Mouse (Mus musculus) midbrain, embryonic 14.5 days (tissue): Measurements from ENCODE around the gene Cyth3. TPM values are rescaled to one million over a fixed set of nuclear protein-coding genes. Genes with fewer than 3 reads are reported as not detected.

Experiments used
- ATAC-seq: fragments of 200-750 bp; cut with Nextera tagmentation; 2 replicates; pipeline ENCODE4 v1.8.0; 2017; ENCODE audit warnings: moderate number of reproducible peaks, moderate library complexity; ENCODE audit not compliant: low FRiP score, low TSS enrichment
- DNase-seq: peaks from one replicate; pipeline ENCODE4 v3.0.0-alpha.2; 2015
- H3K27ac ChIP-seq: fragments of 300-500 bp; sonication (generic); replicated peaks from 2 replicates; pipeline ENCODE4 v1.5.1; 2014; ENCODE audit warnings: mild to moderate bottlenecking, low read depth, low read length, moderate library complexity
- H3K27me3 ChIP-seq: fragments of 300-500 bp; sonication (generic); 2 replicates; pipeline ENCODE4 v1.6.1; 2014; ENCODE audit warnings: low read length, control low read depth, mixed read lengths; ENCODE audit not compliant: control insufficient read depth, insufficient read depth
- H3K36me3 ChIP-seq: fragments of 300-500 bp; sonication (generic); 2 replicates; pipeline ENCODE4 v1.6.1; 2014; ENCODE audit warnings: low read length, control low read depth; ENCODE audit not compliant: control insufficient read depth, insufficient read depth
- H3K4me1 ChIP-seq: fragments of 300-500 bp; sonication (generic); 2 replicates; pipeline ENCODE4 v1.6.1; 2014; ENCODE audit warnings: mild to moderate bottlenecking, antibody characterized with exemption, low read length, control low read depth; ENCODE audit not compliant: control insufficient read depth, insufficient read depth
- H3K4me2 ChIP-seq: fragments of 300-500 bp; sonication (generic); 2 replicates; pipeline ENCODE4 v1.6.1; 2014; ENCODE audit warnings: mild to moderate bottlenecking, low read length, moderate library complexity
- H3K4me3 ChIP-seq: fragments of 300-500 bp; sonication (generic); replicated peaks from 2 replicates; pipeline ENCODE4 v1.5.1; 2014; ENCODE audit warnings: low read depth, low read length
- H3K9ac ChIP-seq: fragments of 300-500 bp; sonication (generic); replicated peaks from 2 replicates; pipeline ENCODE4 v1.6.1; 2014; ENCODE audit warnings: mild to moderate bottlenecking, low read length, moderate library complexity
- H3K9me3 ChIP-seq: fragments of 300-500 bp; sonication (generic); 2 replicates; pipeline ENCODE4 v1.6.1; 2016; ENCODE audit warnings: low read length, control low read depth, mixed read lengths; ENCODE audit not compliant: control insufficient read depth
- WGBS: fragments of 180-500 bp; shearing (Covaris S2); extraction: QIAGEN DNeasy Blood & Tissue Kit; methylation state at CpG from one replicate; pipeline ENCODE4 v1.1.7; 2014; 5-methylcytosine and 5-hydroxymethylcytosine counted together
- polyA plus RNA-seq: library from polyadenylated mRNA; unstranded; fragments of >200 nt; fragmentation: Nextera tagmentation; extraction: Ambion mirVana; gene quantifications from 2 replicates; pipeline ENCODE4 v1.2.1, GENCODE M21; 2014

Cyth3 gene
- polyA plus RNA-seq, 1 experiment from 2014 or later: 38.0 TPM

- 87% methylated on average over 8 of the region's 8 CpGs for WGBS
- Histone ChIP-seq H3K4me3 (no peak overlapping the region), H3K4me1 (no peaks in the 10 kb centered on the region), H3K9me3 (no peaks in the 10 kb centered on the region), H3K36me3 (no peaks in the 10 kb centered on the region), H3K27ac (no peak overlapping the region), H3K27me3 (no peaks in the 10 kb centered on the region), H3K9ac (no peak overlapping the region), H3K4me2 (no peak overlapping the region)
- DNase-seq: no peak
- ATAC-seq: no peak
These were observed 36.8 kb downstream of the Cyth3 start for GRCm38 (mm10) chr5:143659021-143659523.

GRCm38 (mm10) chr5:143663074-143663687 is 40.9 kb downstream of the Cyth3 start:
- Histone ChIP-seq H3K9me3 (no peaks in the 10 kb centered on the region), H3K36me3 (no peaks in the 10 kb centered on the region), H3K9ac (no peak overlapping the region), H3K4me3 (no peak overlapping the region), H3K27me3 (no peaks in the 10 kb centered on the region), H3K4me2 (no peak overlapping the region), H3K27ac (no peak overlapping the region), H3K4me1 (no peaks in the 10 kb centered on the region)
- 90% methylated on average over 7 of the region's 7 CpGs for WGBS
- DNase-seq (no peak), ATAC-seq (no peak)

DNA sequence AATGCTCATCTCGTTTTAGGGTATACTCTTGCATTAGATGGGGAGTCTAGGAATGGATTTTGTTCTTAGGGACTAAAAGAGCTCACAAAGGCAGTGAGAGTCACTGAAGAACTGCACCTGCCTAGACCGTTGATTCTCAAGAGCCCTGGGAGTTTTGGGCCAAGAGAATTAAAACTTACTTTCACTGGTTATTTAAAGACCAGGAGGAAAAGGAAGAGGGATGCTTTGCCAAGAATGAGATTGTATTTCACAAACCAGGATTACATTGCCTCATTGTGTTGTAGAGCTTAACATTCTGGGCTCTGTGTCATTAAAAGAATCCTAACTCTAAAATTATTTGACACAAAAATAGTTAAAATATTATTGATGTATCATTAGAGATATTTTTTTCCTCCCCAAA is 43.3 kb downstream of the Cyth3 start:
- 77% methylated on average over 2 of the region's 2 CpGs for WGBS
- no peak for DNase-seq
- no peak for ATAC-seq

GRCm38 (mm10) chr5:143666015-143666414 is 43.8 kb downstream of the Cyth3 start:
- Histone ChIP-seq H3K27ac (no peak overlapping the region), H3K36me3 (no peaks in the 10 kb centered on the region), H3K4me1 (no peaks in the 10 kb centered on the region), H3K27me3 (no peaks in the 10 kb centered on the region), H3K9me3 (no peaks in the 10 kb centered on the region), H3K9ac (no peak overlapping the region), H3K4me3 (no peak overlapping the region), H3K4me2 (no peak overlapping the region)
- no peak for ATAC-seq
- WGBS: 76% methylated on average over 1 of the region's 1 CpGs
- no peak for DNase-seq

More for the DNA sequence above, 43.3 kb downstream of the Cyth3 start:
- no peaks in the 10 kb centered on the region for H3K27me3 ChIP-seq
- H3K9me3 ChIP-seq: no peaks in the 10 kb centered on the region
- no peaks in the 10 kb centered on the region for H3K4me1 ChIP-seq
- H3K9ac ChIP-seq: no peak overlapping the region
- H3K4me2 ChIP-seq: no peak overlapping the region
- no peak overlapping the region for H3K4me3 ChIP-seq
- no peaks in the 10 kb centered on the region for H3K36me3 ChIP-seq
- H3K27ac ChIP-seq: no peak overlapping the region

DNA sequence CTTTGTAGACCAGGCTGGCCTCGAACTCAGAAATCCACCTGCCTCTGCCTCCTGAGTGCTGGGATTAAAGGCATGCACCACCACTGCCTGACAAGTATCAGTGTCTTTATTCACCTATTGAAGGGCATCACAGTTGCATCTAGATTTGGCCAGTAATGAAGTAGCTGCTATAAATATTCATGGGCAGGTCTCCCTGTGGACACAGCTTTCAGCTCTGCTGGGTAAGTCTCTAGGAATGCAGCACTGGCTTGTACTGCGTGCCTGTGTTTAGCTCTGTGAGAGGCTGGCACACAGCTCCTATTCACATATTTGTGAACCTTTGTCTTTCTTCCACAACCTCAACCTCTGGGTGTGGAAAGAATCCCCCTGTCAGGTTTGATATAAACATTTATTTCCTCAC is 46.6 kb downstream of the Cyth3 start:
- no peaks in the 10 kb centered on the region for H3K27me3 ChIP-seq
- H3K27ac ChIP-seq: no peak overlapping the region
- ATAC-seq (no peak; the same call in 1 of the 2 replicates), DNase-seq (peak; percentile 72)
- no peaks in the 10 kb centered on the region for H3K9me3 ChIP-seq
- no peak overlapping the region for H3K4me3 ChIP-seq
- no peaks in the 10 kb centered on the region for H3K36me3 ChIP-seq
- no peak overlapping the region for H3K4me2 ChIP-seq
- 34% methylated on average over 2 of the region's 2 CpGs for WGBS
- no peak overlapping the region for H3K9ac ChIP-seq
- H3K4me1 ChIP-seq: no peaks in the 10 kb centered on the region

DNA sequence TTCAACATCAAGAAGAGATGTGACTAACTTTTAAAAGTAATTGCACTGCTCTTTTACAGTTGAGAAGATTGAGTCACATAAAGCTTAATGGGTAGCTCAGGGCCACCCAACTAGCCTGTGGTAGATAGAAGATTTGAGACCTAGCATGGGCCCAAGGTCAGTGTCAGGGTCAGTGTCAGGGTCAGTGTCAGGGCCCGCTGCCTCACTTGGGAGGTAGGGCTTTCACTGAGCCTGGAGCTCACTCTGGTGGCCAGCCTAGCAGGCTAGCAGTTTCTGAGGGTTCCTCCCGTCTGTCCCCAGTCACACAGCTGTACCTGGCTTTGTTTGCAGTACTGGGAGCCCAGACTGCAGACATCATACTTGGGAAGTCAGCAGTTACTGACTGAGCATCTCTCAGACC is 47.1 kb downstream of the Cyth3 start:
- Histone ChIP-seq H3K27ac (no peak overlapping the region), H3K4me2 (no peak overlapping the region), H3K36me3 (no peaks in the 10 kb centered on the region), H3K9me3 (no peaks in the 10 kb centered on the region), H3K4me1 (no peaks in the 10 kb centered on the region), H3K4me3 (no peak overlapping the region), H3K9ac (no peak overlapping the region), H3K27me3 (no peaks in the 10 kb centered on the region)
- WGBS: 50% methylated on average over 2 of the region's 2 CpGs
- DNase-seq (no peak), ATAC-seq (no peak)

- WGBS: 77% methylated on average over 2 of the region's 2 CpGs
- Histone ChIP-seq H3K36me3 (no peaks in the 10 kb centered on the region), H3K9ac (no peak overlapping the region), H3K9me3 (no peaks in the 10 kb centered on the region), H3K4me2 (no peak overlapping the region), H3K27me3 (no peaks in the 10 kb centered on the region), H3K4me1 (no peaks in the 10 kb centered on the region), H3K27ac (no peak overlapping the region), H3K4me3 (no peak overlapping the region)
- no peak for DNase-seq
- ATAC-seq: no peak
These were observed 47.6 kb downstream of the Cyth3 start for GRCm38 (mm10) chr5:143669839-143670238.

GRCm38 (mm10) chr5:143670740-143671415 is 48.6 kb downstream of the Cyth3 start:
- DNase-seq: no peak
- H3K36me3 ChIP-seq: no peaks in the 10 kb centered on the region
- no peak overlapping the region for H3K4me3 ChIP-seq
- H3K9ac ChIP-seq: no peak overlapping the region
- 79% methylated on average over 6 of the region's 6 CpGs for WGBS
- H3K9me3 ChIP-seq: no peaks in the 10 kb centered on the region
- H3K4me2 ChIP-seq: no peak overlapping the region
- no peak overlapping the region for H3K27ac ChIP-seq
- no peaks in the 10 kb centered on the region for H3K4me1 ChIP-seq
- ATAC-seq: no peak
- no peaks in the 10 kb centered on the region for H3K27me3 ChIP-seq

- Histone ChIP-seq H3K36me3 (no peaks in the 10 kb centered on the region), H3K27me3 (no peaks in the 10 kb centered on the region), H3K9me3 (no peaks in the 10 kb centered on the region), H3K4me1 (no peaks in the 10 kb centered on the region), H3K27ac (no peak overlapping the region), H3K4me3 (no peak overlapping the region), H3K4me2 (no peak overlapping the region), H3K9ac (no peak overlapping the region)
- WGBS: 91% methylated on average over 5 of the region's 5 CpGs
- no peak for ATAC-seq
- no peak for DNase-seq
These were observed 52.3 kb downstream of the Cyth3 start for GRCm38 (mm10) chr5:143674576-143674975.
